Mouse (Mus musculus) liver, embryonic 11.5 days (tissue): ENCODE measurements around the gene Btbd9. TPM values are rescaled to one million over a fixed set of nuclear protein-coding genes. Genes with fewer than 3 reads are reported as not detected.

Experiments used
- ATAC-seq: fragments of 200-750 bp; cut with Nextera tagmentation; replicated peaks from 2 replicates; pipeline ENCODE4 v1.8.0; 2017; ENCODE audit warnings: moderate number of reproducible peaks, mild to moderate bottlenecking, moderate TSS enrichment, moderate library complexity; ENCODE audit not compliant: low FRiP score
- DNase-seq: peaks from one replicate; pipeline ENCODE4 v3.0.0-alpha.2; 2017; ENCODE audit warnings: low spot score
- H3K27ac ChIP-seq: fragments of 300-500 bp; sonication (generic); 2 replicates; pipeline ENCODE4 v1.5.1; 2014; ENCODE audit warnings: mild to moderate bottlenecking, low read depth, low read length, control low read depth
- H3K27me3 ChIP-seq: fragments of 300-500 bp; sonication (generic); replicated peaks from 2 replicates; pipeline ENCODE4 v1.6.1; 2014; ENCODE audit warnings: low read length, mixed read lengths; ENCODE audit not compliant: control insufficient read depth, insufficient read depth
- H3K36me3 ChIP-seq: fragments of 300-500 bp; sonication (generic); 2 replicates; pipeline ENCODE4 v1.6.1; 2014; ENCODE audit warnings: mild to moderate bottlenecking, low read length, moderate library complexity, mixed read lengths; ENCODE audit not compliant: control insufficient read depth, insufficient read depth
- H3K4me1 ChIP-seq: fragments of 300-500 bp; sonication (generic); replicated peaks from 2 replicates; pipeline ENCODE4 v1.6.1; 2014; ENCODE audit warnings: low read length, mixed read lengths; ENCODE audit not compliant: control insufficient read depth, insufficient read depth
- H3K4me2 ChIP-seq: fragments of 300-500 bp; sonication (generic); 2 replicates; pipeline ENCODE4 v1.6.1; 2014; ENCODE audit warnings: mild to moderate bottlenecking, control low read depth, moderate library complexity
- H3K4me3 ChIP-seq: fragments of 300-500 bp; sonication (generic); 2 replicates; pipeline ENCODE4 v1.5.1; 2014; ENCODE audit warnings: low read depth, low read length, control low read depth
- H3K9ac ChIP-seq: fragments of 300-500 bp; sonication (generic); 2 replicates; pipeline ENCODE4 v1.6.1; 2014; ENCODE audit warnings: low read depth, low read length, control low read depth
- H3K9me3 ChIP-seq: fragments of 300-500 bp; sonication (generic); 2 replicates; pipeline ENCODE4 v1.6.1; 2016; ENCODE audit warnings: low read length, inconsistent platforms, mixed read lengths; ENCODE audit not compliant: control insufficient read depth
- WGBS: fragments of 180-500 bp; shearing (Covaris S2); extraction: QIAGEN DNeasy Blood & Tissue Kit; methylation state at CpG from one replicate; pipeline ENCODE4 v1.1.7; 2014; 5-methylcytosine and 5-hydroxymethylcytosine counted together
- polyA plus RNA-seq: library from polyadenylated mRNA; unstranded; fragments of >200 nt; fragmentation: Nextera tagmentation; extraction: Ambion mirVana; gene quantifications from 2 replicates; pipeline ENCODE4 v1.2.1, GENCODE M21; 2014

Btbd9 gene
- polyA plus RNA-seq, 1 experiment from 2014 or later, result 33.4 TPM

DNA sequence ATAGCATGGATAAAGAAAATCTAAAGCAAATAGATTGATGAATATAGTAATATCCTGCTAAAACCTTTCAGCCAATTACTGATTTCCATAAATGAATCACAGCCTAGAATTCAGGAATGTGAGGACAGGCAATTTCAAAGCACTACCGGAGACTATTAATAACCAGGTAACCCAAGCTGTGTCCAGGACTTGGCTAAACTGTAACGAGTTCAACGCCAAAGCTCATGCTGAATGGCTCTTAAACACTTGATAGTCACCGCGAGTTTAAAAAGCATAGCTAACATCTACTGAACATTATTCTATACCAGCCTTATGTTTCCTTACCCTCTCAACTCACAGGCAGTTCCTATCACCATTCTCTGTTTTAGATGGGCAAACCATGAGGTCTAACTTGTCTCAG is 221.9 kb downstream of the Btbd9 start:
- WGBS, result 84% methylated on average over 5 of the region's 5 CpGs
- no peak for ATAC-seq
- H3K27ac ChIP-seq, result no peak overlapping the region

DNA sequence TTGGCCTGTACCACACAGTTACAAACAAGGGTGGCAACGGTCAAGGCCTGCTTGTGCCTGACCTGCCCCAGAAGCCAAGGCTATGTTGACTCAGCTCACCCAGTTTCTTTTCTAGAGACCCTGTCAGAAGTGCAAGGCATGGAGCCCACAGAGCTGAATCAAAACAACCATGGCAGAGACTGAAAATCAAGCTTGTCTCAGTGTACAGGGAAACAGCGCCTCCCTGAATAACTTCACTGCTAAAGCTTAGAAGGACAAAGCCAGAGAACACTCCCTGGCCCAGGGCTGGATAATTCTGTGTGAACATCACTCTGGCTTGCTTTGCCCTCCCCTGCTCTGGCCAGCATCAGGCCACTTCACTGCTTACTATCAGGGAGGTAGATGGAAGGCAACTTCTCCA is 228.3 kb downstream of the Btbd9 start:
- ATAC-seq (no peak), DNase-seq (no peak)
- no peaks in the 10 kb centered on the region for H3K36me3 ChIP-seq
- H3K27ac ChIP-seq, result no peak overlapping the region
- peaks cover 28% of the 10 kb centered on the region for H3K4me1 ChIP-seq
- no peaks in the 10 kb centered on the region for H3K9me3 ChIP-seq
- peak overlapping the region; percentile 48; the same call in 1 of the 2 replicates for H3K4me2 ChIP-seq
- 63% methylated on average over 2 of the region's 2 CpGs for WGBS
- H3K9ac ChIP-seq, result no peak overlapping the region
- no peak overlapping the region for H3K4me3 ChIP-seq
- H3K27me3 ChIP-seq, result no peaks in the 10 kb centered on the region

More for the DNA sequence above, 221.9 kb downstream of the Btbd9 start:
- no peak overlapping the region for H3K4me2 ChIP-seq
- no peak for DNase-seq
- H3K4me1 ChIP-seq, result peaks cover 4% of the 10 kb centered on the region; the same call in 1 of the 2 replicates
- no peaks in the 10 kb centered on the region for H3K27me3 ChIP-seq
- no peak overlapping the region for H3K9ac ChIP-seq
- no peak overlapping the region for H3K4me3 ChIP-seq
- no peaks in the 10 kb centered on the region for H3K9me3 ChIP-seq
- H3K36me3 ChIP-seq, result no peaks in the 10 kb centered on the region

DNA sequence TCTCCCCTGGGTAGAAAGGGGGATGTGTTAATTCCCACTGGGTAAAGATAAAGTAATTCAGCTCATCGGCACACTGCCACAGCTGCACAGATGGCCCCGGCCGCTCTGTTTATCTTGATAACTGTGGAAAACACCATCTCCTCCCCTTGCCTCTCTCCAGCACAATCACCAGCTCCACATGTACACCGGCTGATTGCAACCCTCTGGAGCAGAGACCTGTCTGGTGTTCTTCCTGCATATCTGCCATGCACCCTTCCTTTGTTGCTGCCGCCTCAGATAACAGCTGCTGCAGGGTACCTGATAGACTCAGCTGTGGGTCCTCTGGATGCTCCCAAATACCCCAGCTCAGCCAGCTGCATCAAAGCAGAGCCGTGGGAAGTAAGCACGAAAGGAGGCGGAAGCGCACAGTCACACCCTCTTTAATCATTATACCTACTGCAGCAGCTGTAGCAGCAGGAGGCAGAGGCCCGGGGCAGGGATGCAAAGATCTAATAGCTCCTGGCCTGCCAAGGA is 229.1 kb downstream of the Btbd9 start:
- H3K9ac ChIP-seq, result 0 out of 2 replicates have a peak overlapping the region, but pooled peaks have one; percentile 23
- peak overlapping the region; percentile 4; the same call in 1 of the 2 replicates for H3K27ac ChIP-seq
- H3K4me3 ChIP-seq, result no peak overlapping the region

DNA sequence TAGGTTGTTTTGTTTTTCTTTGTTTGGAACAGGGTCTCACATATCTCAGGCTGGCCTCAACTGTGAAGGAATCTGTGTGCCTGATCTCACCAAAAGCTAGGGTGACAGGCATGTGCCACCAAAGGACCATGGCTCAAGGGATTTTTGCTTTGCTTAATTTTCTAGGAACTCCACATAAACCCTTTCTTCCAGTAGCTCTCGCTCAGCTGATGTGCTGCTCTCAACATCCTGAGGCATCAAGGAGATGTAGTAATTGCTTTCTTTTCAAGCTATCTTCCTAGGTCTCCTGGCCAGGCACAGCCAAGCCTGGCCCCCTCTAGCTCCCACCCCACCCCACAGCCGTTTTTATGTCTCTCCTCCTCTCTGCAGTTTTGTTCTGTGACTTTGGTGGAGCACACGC is 231.3 kb downstream of the Btbd9 start:
- no peak overlapping the region for H3K4me2 ChIP-seq
- WGBS, result 82% methylated on average over 3 of the region's 3 CpGs
- no peak overlapping the region for H3K27ac ChIP-seq
- no peaks in the 10 kb centered on the region for H3K27me3 ChIP-seq
- DNase-seq, result no peak
- no peak for ATAC-seq
- no peaks in the 10 kb centered on the region for H3K9me3 ChIP-seq
- H3K36me3 ChIP-seq, result no peaks in the 10 kb centered on the region
- H3K4me3 ChIP-seq, result no peak overlapping the region
- H3K4me1 ChIP-seq, result peaks cover 28% of the 10 kb centered on the region
- no peak overlapping the region for H3K9ac ChIP-seq

More for the DNA sequence above, 229.1 kb downstream of the Btbd9 start:
- H3K27me3 ChIP-seq, result no peaks in the 10 kb centered on the region
- no peaks in the 10 kb centered on the region for H3K36me3 ChIP-seq
- ATAC-seq, result peak; percentile 99
- peak; percentile 67 for DNase-seq
- no peaks in the 10 kb centered on the region for H3K9me3 ChIP-seq
- peaks cover 28% of the 10 kb centered on the region for H3K4me1 ChIP-seq
- 6% methylated on average over 10 of the region's 10 CpGs for WGBS
- H3K4me2 ChIP-seq, result peak overlapping the region; percentile 48

DNA sequence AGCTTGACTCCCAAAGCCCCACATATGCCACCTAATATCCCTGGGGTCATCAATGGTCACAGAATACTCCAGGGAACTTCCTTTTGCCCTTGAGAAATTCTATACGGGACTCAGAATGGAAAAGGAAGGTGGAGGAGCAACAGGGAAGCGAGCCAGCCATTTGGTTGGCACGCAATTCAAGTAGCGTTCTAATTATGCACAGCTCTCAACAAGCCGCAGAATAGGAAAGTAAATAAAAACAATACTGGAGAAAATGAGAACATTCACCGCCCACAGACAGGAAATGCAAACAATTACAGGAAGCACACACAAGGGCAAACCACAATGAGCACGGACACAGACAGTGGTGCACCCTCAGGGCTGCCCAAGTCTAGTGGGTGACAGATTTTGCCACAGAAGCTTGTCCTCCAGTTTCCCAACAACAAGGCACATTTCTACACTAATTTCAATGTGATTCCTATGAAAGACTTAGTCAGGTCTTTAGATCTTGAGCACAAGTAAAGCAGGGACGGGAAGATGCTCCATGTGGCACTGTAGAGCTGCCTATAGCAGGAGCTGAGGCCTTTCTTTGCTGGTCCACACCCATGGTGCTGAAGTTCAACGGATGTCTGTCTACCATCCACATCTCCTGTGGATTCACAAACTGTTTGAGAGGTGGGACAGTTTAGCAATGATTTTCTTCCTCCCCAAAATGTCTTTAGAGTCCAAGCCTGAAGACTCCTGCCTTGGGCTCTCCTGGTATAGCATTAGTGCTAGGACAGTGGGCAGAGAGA is 232.4 kb downstream of the Btbd9 start:
- no peak overlapping the region for H3K4me3 ChIP-seq

DNA sequence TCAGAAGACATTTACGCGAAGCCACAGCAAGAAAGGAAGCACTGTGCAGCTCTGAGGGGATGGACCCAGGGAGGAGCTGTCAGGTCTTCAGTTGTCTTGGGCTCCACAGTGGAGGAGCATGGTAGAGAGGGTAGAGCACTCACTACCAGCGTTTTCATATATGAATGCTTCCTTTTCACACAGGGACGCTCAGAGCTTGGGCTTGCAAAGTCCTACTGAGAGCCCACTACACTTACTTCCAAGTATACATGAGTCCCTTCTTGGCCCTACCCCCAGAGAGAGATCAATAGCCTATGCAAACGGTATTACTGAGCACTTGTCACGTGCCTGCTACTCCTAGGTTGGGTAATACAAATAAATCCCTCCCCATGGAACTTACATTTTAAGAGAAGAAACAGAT is 234.7 kb downstream of the Btbd9 start:
- H3K4me1 ChIP-seq, result peaks cover 14% of the 10 kb centered on the region
- H3K27ac ChIP-seq, result no peak overlapping the region
- H3K4me2 ChIP-seq, result no peak overlapping the region
- H3K27me3 ChIP-seq, result no peaks in the 10 kb centered on the region
- H3K9ac ChIP-seq, result no peak overlapping the region
- 63% methylated on average over 6 of the region's 6 CpGs for WGBS
- H3K36me3 ChIP-seq, result no peaks in the 10 kb centered on the region
- ATAC-seq (no peak), DNase-seq (no peak)
- H3K4me3 ChIP-seq, result no peak overlapping the region
- no peaks in the 10 kb centered on the region for H3K9me3 ChIP-seq

More for the DNA sequence above, 232.4 kb downstream of the Btbd9 start:
- H3K9me3 ChIP-seq, result no peaks in the 10 kb centered on the region
- WGBS, result 73% methylated on average over 9 of the region's 9 CpGs
- no peak overlapping the region for H3K9ac ChIP-seq
- H3K4me1 ChIP-seq, result peaks cover 28% of the 10 kb centered on the region
- H3K4me2 ChIP-seq, result no peak overlapping the region
- DNase-seq (no peak), ATAC-seq (no peak)
- H3K27me3 ChIP-seq, result no peaks in the 10 kb centered on the region
- H3K27ac ChIP-seq, result no peak overlapping the region
- no peaks in the 10 kb centered on the region for H3K36me3 ChIP-seq

DNA sequence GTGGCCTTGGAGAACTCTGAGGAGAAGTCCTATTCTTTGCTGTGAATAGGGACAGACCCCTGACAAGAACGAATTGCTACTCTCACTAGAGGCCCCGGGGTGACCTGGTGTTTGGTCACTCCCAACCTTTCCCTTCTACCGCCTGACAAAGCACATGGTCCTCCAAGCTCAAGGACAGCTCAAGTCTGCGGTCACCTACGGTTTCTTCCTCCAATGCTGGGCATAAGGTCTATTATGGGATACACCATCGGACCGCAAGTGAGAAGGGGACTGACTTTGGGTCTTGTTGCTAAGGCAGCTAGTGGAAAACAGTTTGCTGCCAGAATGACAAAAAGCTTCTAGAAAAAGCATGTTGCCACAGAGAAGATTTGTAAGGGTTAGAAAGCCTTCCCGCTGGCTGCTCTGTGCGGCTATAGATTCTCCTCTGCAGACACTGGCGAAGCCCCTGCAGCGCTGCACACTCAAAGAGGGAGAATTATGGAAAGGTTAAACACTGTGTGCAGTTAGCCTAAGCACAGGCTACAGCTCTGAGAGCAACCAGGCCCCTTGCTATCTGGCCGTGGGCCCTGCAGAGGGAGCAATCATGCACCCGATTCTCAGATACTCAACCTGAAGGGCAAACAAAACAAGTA is 235.7 kb downstream of the Btbd9 start:
- H3K36me3 ChIP-seq, result no peaks in the 10 kb centered on the region
- H3K4me1 ChIP-seq, result peaks cover 13% of the 10 kb centered on the region; the same call in 1 of the 2 replicates
- H3K27ac ChIP-seq, result no peak overlapping the region
- no peaks in the 10 kb centered on the region for H3K9me3 ChIP-seq
- ATAC-seq, result no peak
- 75% methylated on average over 13 of the region's 13 CpGs for WGBS
- H3K27me3 ChIP-seq, result no peaks in the 10 kb centered on the region
- H3K4me3 ChIP-seq, result no peak overlapping the region
- DNase-seq, result no peak
- H3K9ac ChIP-seq, result no peak overlapping the region
- no peak overlapping the region for H3K4me2 ChIP-seq

DNA sequence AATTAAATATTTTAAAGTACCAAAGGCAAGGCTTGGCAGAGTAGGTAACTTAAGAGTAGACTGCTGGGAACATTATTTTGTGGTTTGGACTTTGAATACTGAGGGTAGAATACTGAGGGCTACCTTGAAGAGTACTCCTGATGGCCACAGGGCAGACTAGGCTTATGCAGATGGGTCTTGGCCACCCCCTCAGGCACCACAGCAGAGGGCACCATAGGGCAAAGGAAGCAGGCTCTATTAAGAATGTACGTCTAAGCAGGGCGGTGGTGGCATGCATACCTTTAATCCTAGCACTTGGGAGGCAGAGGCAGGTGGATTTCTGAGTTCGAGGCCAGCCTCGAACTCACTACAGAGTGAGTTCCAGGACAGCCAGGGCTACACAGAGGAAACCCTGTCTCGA is 237.0 kb downstream of the Btbd9 start:
- 81% methylated on average over 5 of the region's 5 CpGs for WGBS
- Histone ChIP-seq H3K4me1 (peaks cover 12% of the 10 kb centered on the region; the same call in 1 of the 2 replicates), H3K9ac (no peak overlapping the region), H3K27ac (no peak overlapping the region), H3K4me3 (no peak overlapping the region), H3K9me3 (no peaks in the 10 kb centered on the region), H3K4me2 (no peak overlapping the region), H3K36me3 (no peaks in the 10 kb centered on the region), H3K27me3 (no peaks in the 10 kb centered on the region)
- no peak for ATAC-seq
- no peak for DNase-seq
